Mouse (Mus musculus) lung, embryonic 14.5 days (tissue): ENCODE results near the gene Nrxn3. TPM values are rescaled to one million over a fixed set of nuclear protein-coding genes. Genes with fewer than 3 reads are reported as not detected.

Experiments
- ATAC-seq: fragments of 200-750 bp; cut with Nextera tagmentation; 2 replicates; pipeline ENCODE4 v1.8.0; 2017; ENCODE audit warnings: mild to moderate bottlenecking, moderate TSS enrichment, moderate library complexity; ENCODE audit not compliant: insufficient read depth
- DNase-seq: peaks from one replicate; pipeline ENCODE4 v3.0.0-alpha.2; 2015
- H3K27ac ChIP-seq: fragments of 300-500 bp; sonication (generic); 2 replicates; pipeline ENCODE4 v1.5.1; 2014; ENCODE audit warnings: low read depth, mild to moderate bottlenecking, moderate library complexity
- H3K27me3 ChIP-seq: fragments of 300-500 bp; sonication (generic); 2 replicates; pipeline ENCODE4 v1.6.1; 2014; ENCODE audit warnings: low read length, control low read depth; ENCODE audit not compliant: insufficient read depth
- H3K36me3 ChIP-seq: fragments of 300-500 bp; sonication (generic); 2 replicates; pipeline ENCODE4 v1.6.1; 2014; ENCODE audit warnings: control low read depth; ENCODE audit not compliant: insufficient read depth
- H3K4me1 ChIP-seq: fragments of 300-500 bp; sonication (generic); 2 replicates; pipeline ENCODE4 v1.6.1; 2014; ENCODE audit warnings: antibody characterized with exemption, control low read depth; ENCODE audit not compliant: insufficient read depth
- H3K4me2 ChIP-seq: fragments of 300-500 bp; sonication (generic); 2 replicates; pipeline ENCODE4 v1.6.1; 2014; ENCODE audit warnings: mild to moderate bottlenecking
- H3K4me3 ChIP-seq: fragments of 300-500 bp; sonication (generic); 2 replicates; pipeline ENCODE4 v1.5.1; 2014; ENCODE audit warnings: low read depth, low read length
- H3K9ac ChIP-seq: fragments of 300-500 bp; sonication (generic); 2 replicates; pipeline ENCODE4 v1.6.1; 2014
- H3K9me3 ChIP-seq: fragments of 300-500 bp; sonication (generic); 2 replicates; pipeline ENCODE4 v1.6.1; 2016; ENCODE audit warnings: low read depth, low read length, control low read depth
- CTCF ChIP-seq: IDR thresholded peaks from 2 replicates; pipeline ENCODE4 v1.5.1; 2016; ENCODE audit warnings: antibody characterized with exemption, low read depth
- WGBS: fragments of 180-500 bp; shearing (Covaris S2); extraction: QIAGEN DNeasy Blood & Tissue Kit; methylation state at CpG from one replicate; pipeline ENCODE4 v1.1.7; 2014; 5-methylcytosine and 5-hydroxymethylcytosine counted together
- polyA plus RNA-seq: library from polyadenylated mRNA; unstranded; fragments of >200 nt; fragmentation: Nextera tagmentation; extraction: Ambion mirVana; gene quantifications from 2 replicates; pipeline ENCODE4 v1.2.1, GENCODE M21; 2014

Nrxn3 gene
- polyA plus RNA-seq, 1 experiment from 2014 or later, result 3.9 TPM

DNA sequence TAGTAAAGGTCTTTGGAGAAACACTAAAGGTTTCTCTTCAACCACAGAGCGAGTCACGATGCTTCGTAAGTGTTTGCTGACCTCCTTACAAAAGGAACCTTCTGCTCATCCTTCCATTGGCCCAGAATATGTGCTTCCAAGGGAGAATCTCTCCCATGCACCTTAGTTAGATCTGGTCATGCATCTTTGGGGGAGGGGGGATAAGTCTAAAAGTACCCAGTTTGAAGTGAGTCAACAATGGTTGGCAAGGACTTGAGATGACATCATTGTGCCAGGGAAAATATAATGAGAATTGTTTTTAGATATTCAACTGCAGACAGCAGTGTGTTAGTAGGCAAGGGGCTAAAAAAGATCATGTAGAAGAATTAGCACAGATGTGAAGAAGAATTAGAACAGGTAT, 1437.2 kb downstream of the Nrxn3 start:
- no peaks in the 10 kb centered on the region for H3K36me3 ChIP-seq
- no peaks in the 10 kb centered on the region for H3K9me3 ChIP-seq
- no peak overlapping the region for H3K4me3 ChIP-seq
- H3K27me3 ChIP-seq, result no peaks in the 10 kb centered on the region
- ATAC-seq (no peak), DNase-seq (no peak)
- no peak overlapping the region for H3K4me2 ChIP-seq
- TF ChIP-seq CTCF, result no peak
- no peaks in the 10 kb centered on the region for H3K4me1 ChIP-seq
- H3K9ac ChIP-seq, result no peak overlapping the region
- H3K27ac ChIP-seq, result no peak overlapping the region
- WGBS, result 88% methylated on average over 3 of the region's 3 CpGs

DNA sequence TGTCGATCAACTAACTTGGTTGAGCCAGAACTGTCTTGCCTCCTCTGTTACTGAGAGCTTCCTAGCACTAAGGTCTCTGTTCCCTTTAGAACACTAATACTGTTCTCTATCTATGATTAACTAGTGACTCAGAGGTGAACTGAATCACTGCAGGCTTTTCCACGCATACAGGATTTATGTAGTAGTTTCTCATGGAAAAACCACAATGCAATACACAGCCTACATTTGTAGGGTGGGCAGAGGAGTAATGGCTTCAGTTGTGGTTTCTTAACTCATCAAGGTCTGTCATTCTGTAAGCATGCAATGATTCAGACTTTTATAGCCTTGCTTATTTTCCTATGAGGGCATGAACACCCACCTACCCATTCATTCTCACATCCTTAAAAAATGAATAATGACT, 1443.4 kb downstream of the Nrxn3 start:
- 83% methylated on average over 2 of the region's 2 CpGs for WGBS
- H3K27ac ChIP-seq, result no peak overlapping the region

DNA sequence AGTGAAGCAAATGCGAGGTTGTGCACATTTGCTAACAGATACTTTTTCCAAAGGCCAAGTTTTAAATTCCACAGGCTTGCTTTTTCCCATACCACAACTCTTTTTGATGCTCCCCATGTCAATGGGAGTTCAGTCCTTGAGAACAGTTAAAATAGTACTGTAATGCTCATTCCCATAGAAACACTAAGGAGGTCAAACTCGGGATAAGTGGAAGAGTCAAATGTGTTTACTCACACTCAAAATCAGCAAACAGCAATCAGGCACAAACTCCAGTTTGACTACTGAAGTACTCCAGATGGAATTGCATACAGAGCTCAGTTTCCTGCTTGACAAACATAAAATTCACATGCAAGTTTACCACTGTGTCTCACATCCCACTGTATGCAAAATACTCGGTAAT, 1458.9 kb downstream of the Nrxn3 start:
- ATAC-seq (peak; percentile 60), DNase-seq (peak; percentile 74)
- Histone ChIP-seq H3K27me3 (no peaks in the 10 kb centered on the region), H3K27ac (no peak overlapping the region), H3K9ac (no peak overlapping the region), H3K4me1 (no peaks in the 10 kb centered on the region), H3K36me3 (no peaks in the 10 kb centered on the region), H3K9me3 (no peaks in the 10 kb centered on the region), H3K4me2 (no peak overlapping the region), H3K4me3 (no peak overlapping the region)
- 51% methylated on average over 3 of the region's 3 CpGs for WGBS
- TF ChIP-seq CTCF, result no peak

More for the DNA sequence above, 1443.4 kb downstream of the Nrxn3 start:
- H3K4me1 ChIP-seq, result no peaks in the 10 kb centered on the region
- no peaks in the 10 kb centered on the region for H3K27me3 ChIP-seq
- TF ChIP-seq CTCF, result no peak
- no peak overlapping the region for H3K9ac ChIP-seq
- no peak overlapping the region for H3K4me3 ChIP-seq
- H3K36me3 ChIP-seq, result no peaks in the 10 kb centered on the region
- no peak for ATAC-seq
- no peaks in the 10 kb centered on the region for H3K9me3 ChIP-seq
- no peak overlapping the region for H3K4me2 ChIP-seq
- DNase-seq, result no peak

DNA sequence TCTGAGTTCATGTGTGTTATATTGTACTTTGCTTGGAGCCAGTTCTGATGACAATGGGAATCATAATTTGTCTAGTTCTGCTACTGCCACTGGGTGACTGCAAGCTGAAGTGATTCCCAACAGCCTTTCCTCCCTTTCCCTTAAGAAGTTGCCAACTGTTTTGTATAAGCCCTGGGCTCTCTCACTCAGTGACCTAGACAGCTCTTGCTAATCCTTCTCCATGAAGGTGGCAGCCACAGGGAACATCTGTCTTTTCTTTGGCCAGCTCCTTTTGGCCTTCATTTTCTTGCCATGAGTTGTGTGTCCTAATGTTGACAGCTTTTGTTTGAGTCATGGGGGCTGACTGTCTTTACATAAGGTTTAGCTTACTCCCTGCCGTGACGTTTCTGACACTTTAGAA, 1460.3 kb downstream of the Nrxn3 start:
- H3K9ac ChIP-seq, result no peak overlapping the region
- no peaks in the 10 kb centered on the region for H3K27me3 ChIP-seq
- H3K27ac ChIP-seq, result peak overlapping the region; percentile 54; the same call in 1 of the 2 replicates
- DNase-seq (peak; percentile 76), ATAC-seq (peak; percentile 79)
- no peaks in the 10 kb centered on the region for H3K9me3 ChIP-seq
- H3K36me3 ChIP-seq, result no peaks in the 10 kb centered on the region
- no peaks in the 10 kb centered on the region for H3K4me1 ChIP-seq
- WGBS, result 33% methylated on average over 2 of the region's 2 CpGs
- no peak overlapping the region for H3K4me3 ChIP-seq
- no peak overlapping the region for H3K4me2 ChIP-seq
- TF ChIP-seq CTCF, result no peak

DNA sequence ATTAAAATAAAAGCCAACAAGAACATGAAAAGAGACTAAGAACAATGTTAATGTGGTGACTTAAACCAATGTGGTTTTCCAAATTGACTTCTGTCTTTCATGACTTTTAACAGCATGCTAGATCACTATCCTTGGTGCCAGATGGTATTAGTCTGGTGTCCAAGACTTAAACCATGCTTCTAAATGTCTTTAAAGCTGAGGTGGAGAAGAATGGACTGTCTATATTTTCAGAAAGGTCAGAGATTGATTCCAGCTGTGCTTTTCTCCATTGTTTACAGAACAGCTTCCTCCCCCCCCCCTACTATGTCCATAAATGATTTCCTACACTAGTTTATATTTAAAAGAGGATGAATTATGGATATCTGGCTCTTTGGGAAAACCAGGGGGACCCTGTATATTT, 1473.5 kb downstream of the Nrxn3 start:
- Histone ChIP-seq H3K4me2 (no peak overlapping the region), H3K27me3 (no peaks in the 10 kb centered on the region), H3K4me3 (no peak overlapping the region), H3K27ac (no peak overlapping the region), H3K9me3 (no peaks in the 10 kb centered on the region), H3K9ac (no peak overlapping the region), H3K4me1 (no peaks in the 10 kb centered on the region), H3K36me3 (no peaks in the 10 kb centered on the region)
- peak; percentile 90 for ATAC-seq
- DNase-seq, result peak; percentile 86
- TF ChIP-seq CTCF, result no peak

DNA sequence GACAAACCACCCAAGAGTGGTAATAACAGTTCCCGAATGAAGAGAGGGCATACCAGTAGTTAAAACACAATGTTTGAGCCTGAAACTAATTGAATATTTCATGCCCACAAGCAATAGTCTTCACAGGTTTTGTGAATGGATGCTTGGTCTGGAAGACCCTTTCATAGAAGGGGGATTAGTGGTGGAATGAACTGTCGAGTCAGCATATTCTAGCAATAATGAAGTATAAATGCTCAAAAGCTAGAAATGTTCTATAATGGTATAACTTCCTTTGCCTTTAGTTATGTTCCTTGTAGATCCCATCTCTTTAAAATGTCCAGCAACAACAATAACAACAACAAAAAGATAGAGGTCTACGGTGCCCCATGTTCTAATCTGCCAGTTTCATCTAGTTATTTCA, 1475.3 kb downstream of the Nrxn3 start:
- H3K27ac ChIP-seq, result no peak overlapping the region
- H3K36me3 ChIP-seq, result no peaks in the 10 kb centered on the region
- WGBS, result 93% methylated on average over 3 of the region's 3 CpGs
- DNase-seq, result no peak
- no peak overlapping the region for H3K9ac ChIP-seq
- H3K4me2 ChIP-seq, result no peak overlapping the region
- no peaks in the 10 kb centered on the region for H3K9me3 ChIP-seq
- H3K27me3 ChIP-seq, result no peaks in the 10 kb centered on the region
- no peak for TF ChIP-seq CTCF
- H3K4me1 ChIP-seq, result no peaks in the 10 kb centered on the region
- no peak overlapping the region for H3K4me3 ChIP-seq
- no peak for ATAC-seq

DNA sequence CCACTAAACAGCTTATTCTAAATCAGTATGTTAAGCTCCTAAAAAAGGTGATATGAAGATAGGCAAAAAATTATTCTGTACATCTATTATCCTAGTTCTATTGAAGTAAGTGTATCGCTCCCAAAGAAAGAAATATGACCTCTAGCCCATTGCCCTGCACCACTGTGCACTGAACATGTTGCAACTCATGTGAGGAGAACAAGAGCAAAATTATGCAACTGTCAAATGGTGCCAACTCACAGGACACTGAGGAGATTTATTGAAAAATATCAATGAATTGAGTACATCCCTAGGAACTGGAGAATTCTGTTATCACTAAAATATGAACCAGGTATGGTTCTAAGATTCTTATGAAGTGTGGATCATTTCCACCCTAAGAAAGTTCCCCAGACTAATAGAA, 1479.8 kb downstream of the Nrxn3 start:
- no peak overlapping the region for H3K27ac ChIP-seq
- no peak for DNase-seq
- no peaks in the 10 kb centered on the region for H3K27me3 ChIP-seq
- WGBS, result 85% methylated on average over 1 of the region's 1 CpGs
- H3K9ac ChIP-seq, result no peak overlapping the region
- H3K4me1 ChIP-seq, result no peaks in the 10 kb centered on the region
- no peaks in the 10 kb centered on the region for H3K9me3 ChIP-seq
- no peak overlapping the region for H3K4me3 ChIP-seq
- ATAC-seq, result no peak
- TF ChIP-seq CTCF, result no peak
- no peak overlapping the region for H3K4me2 ChIP-seq
- H3K36me3 ChIP-seq, result no peaks in the 10 kb centered on the region

DNA sequence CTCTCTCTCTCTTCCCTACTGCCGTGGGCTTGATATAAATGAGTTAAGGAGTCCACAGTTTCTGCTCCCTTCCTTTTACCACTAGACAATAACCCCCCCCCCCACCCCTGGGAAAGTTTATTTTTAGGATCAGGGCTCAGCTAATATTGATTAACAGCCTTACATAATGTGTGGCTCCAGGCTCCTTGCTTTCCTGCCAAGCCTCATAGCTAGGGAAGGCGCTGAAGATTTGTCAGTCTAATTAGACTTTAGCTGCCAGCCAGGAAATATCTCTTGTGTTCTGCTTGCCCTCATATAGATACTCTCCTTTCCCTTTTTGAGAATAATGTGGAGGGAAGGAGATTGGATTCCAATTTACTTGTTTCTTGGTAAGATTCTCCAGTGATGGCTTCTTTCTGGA, 1488.7 kb downstream of the Nrxn3 start:
- H3K9me3 ChIP-seq, result no peaks in the 10 kb centered on the region
- no peaks in the 10 kb centered on the region for H3K27me3 ChIP-seq
- no peak overlapping the region for H3K9ac ChIP-seq
- TF ChIP-seq CTCF, result no peak
- no peak overlapping the region for H3K4me2 ChIP-seq
- H3K36me3 ChIP-seq, result no peaks in the 10 kb centered on the region
- WGBS, result 48% methylated on average over 2 of the region's 2 CpGs
- DNase-seq, result peak; percentile 66
- ATAC-seq, result peak; percentile 56; the same call in 1 of the 2 replicates
- no peaks in the 10 kb centered on the region for H3K4me1 ChIP-seq
- no peak overlapping the region for H3K27ac ChIP-seq
- no peak overlapping the region for H3K4me3 ChIP-seq
